Mouse (Mus musculus) layer of hippocampus, postnatal 25 days (tissue): ENCODE measurements around the gene Gm21915. TPM values are rescaled to one million over a fixed set of nuclear protein-coding genes. Genes with fewer than 3 reads are reported as not detected.

Experiments
- DNase-seq, 2 experiments: peaks; one replicate each; pipeline ENCODE4 v3.0.0; 2022; ENCODE audit warnings: mixed read lengths in 2 of 2, low spot score in 1 of 2; ENCODE audit errors: extremely low spot score in 1 of 2
- total RNA-seq, 2 experiments: library from RNA; stranded (reverse); gene quantifications; 2 replicates each; pipeline ENCODE4 v1.2.3; 2021

Gm21915 gene
- total RNA-seq, 2 experiments from 2014 or later: not detected

- no peak for DNase-seq
These were observed 39.2 kb downstream of the Gm21915 start for GRCm38 (mm10) chr9:40709587-40709986.

- DNase-seq: no peak
These were observed 39.6 kb downstream of the Gm21915 start for GRCm38 (mm10) chr9:40709991-40710390.

- DNase-seq: no peak
These were observed 41.2 kb downstream of the Gm21915 start for GRCm38 (mm10) chr9:40711654-40712053.

- no peak for DNase-seq
These were observed 46.9 kb downstream of the Gm21915 start for GRCm38 (mm10) chr9:40717182-40717874.

- DNase-seq: no peak
These were observed 47.4 kb downstream of the Gm21915 start for GRCm38 (mm10) chr9:40717875-40718185.

Other genes with a start within 250 kb of the Gm21915 start
- 100 to 1,000 TPM; 144 to 167 TPM for gene Gramd1b, start 139.2 kb upstream of the Gm21915 start, total RNA-seq
- gene Clmp, start 15.3 kb downstream of the Gm21915 start, total RNA-seq: 10 to 100 TPM; 27.2 to 30.0 TPM
- 1,000 to 10,000 TPM; 2,114 to 2,470 TPM for gene Hspa8, start 130.4 kb downstream of the Gm21915 start, total RNA-seq
- gene Bsx, start 203.5 kb downstream of the Gm21915 start, total RNA-seq: under 1 TPM in 1 of 2 experiments, not detected in 1; 0.12 TPM